Mouse (Mus musculus) embryonic facial prominence, embryonic 15.5 days (tissue): Measurements from ENCODE around the gene Zcchc2. TPM values are rescaled to one million over a fixed set of nuclear protein-coding genes. Genes with fewer than 3 reads are reported as not detected.

ENCODE experiments used
- ATAC-seq: fragments of 200-750 bp; cut with Nextera tagmentation; 2 replicates; pipeline ENCODE4 v1.8.0; 2017; ENCODE audit warnings: low read depth, moderate TSS enrichment; ENCODE audit not compliant: insufficient number of reproducible peaks, low FRiP score, low TSS enrichment
- H3K27ac ChIP-seq: fragments of 300-500 bp; sonication (generic); replicated peaks from 2 replicates; pipeline ENCODE4 v1.5.1; 2015; ENCODE audit warnings: mild to moderate bottlenecking, inconsistent platforms
- H3K27me3 ChIP-seq: fragments of 300-500 bp; sonication (generic); 2 replicates; pipeline ENCODE4 v1.6.1; 2015; ENCODE audit warnings: inconsistent platforms
- H3K36me3 ChIP-seq: fragments of 300-500 bp; sonication (generic); 2 replicates; pipeline ENCODE4 v1.6.1; 2015; ENCODE audit warnings: mild to moderate bottlenecking, inconsistent platforms
- H3K4me1 ChIP-seq: fragments of 300-500 bp; sonication (generic); 2 replicates; pipeline ENCODE4 v1.6.1; 2015; ENCODE audit warnings: inconsistent platforms
- H3K4me2 ChIP-seq: fragments of 300-500 bp; sonication (generic); replicated peaks from 2 replicates; pipeline ENCODE4 v1.6.1; 2015; ENCODE audit warnings: mild to moderate bottlenecking, inconsistent platforms
- H3K4me3 ChIP-seq: fragments of 300-500 bp; sonication (generic); replicated peaks from 2 replicates; pipeline ENCODE4 v1.5.1; 2015; ENCODE audit warnings: mild to moderate bottlenecking, inconsistent platforms
- H3K9ac ChIP-seq: fragments of 300-500 bp; sonication (generic); 2 replicates; pipeline ENCODE4 v1.6.1; 2015; ENCODE audit warnings: inconsistent platforms
- H3K9me3 ChIP-seq: fragments of 300-500 bp; sonication (generic); replicated peaks from 2 replicates; pipeline ENCODE4 v1.6.1; 2016; ENCODE audit warnings: inconsistent platforms
- WGBS: fragments of 180-500 bp; shearing (Covaris S2); methylation state at CpG from one replicate; pipeline ENCODE4 v1.1.7; 2015; 5-methylcytosine and 5-hydroxymethylcytosine counted together
- polyA plus RNA-seq: library from polyadenylated mRNA; unstranded; fragments of >200 nt; fragmentation: Nextera tagmentation; extraction: Ambion mirVana; gene quantifications from 2 replicates; pipeline ENCODE4 v1.2.1, GENCODE M21; 2015

The Zcchc2 gene
- polyA plus RNA-seq, 1 experiment from 2014 or later = 2.6 TPM

DNA sequence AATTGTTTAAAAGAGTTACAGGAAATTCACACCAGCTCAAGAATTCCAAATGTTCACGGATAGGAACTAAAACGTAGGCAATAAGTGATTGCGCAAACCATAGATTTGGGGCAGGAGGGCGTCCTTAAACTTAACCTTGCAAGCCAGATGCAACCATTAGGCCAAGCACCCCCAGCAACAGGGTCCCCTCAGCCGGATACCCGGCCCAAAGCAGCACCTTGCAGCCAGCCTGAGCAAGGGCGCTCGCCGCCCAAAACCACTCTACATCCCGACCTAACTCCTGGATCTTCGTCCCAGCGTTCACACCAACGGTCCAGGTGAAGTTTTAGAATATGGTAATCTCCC lies 594 bp upstream of the Zcchc2 start:
- WGBS = 2% methylated on average over 13 of the region's 13 CpGs
- Histone ChIP-seq H3K4me1 (peaks cover 31% of the 10 kb centered on the region), H3K27ac (peak overlapping the region; percentile 72; the same call in 1 of the 2 replicates), H3K27me3 (no peaks in the 10 kb centered on the region), H3K36me3 (no peaks in the 10 kb centered on the region), H3K9me3 (no peaks in the 10 kb centered on the region), H3K4me2 (peak overlapping the region; percentile 73), H3K4me3 (peak overlapping the region; percentile 79), H3K9ac (peak overlapping the region; percentile 68)
- no peak for ATAC-seq

DNA sequence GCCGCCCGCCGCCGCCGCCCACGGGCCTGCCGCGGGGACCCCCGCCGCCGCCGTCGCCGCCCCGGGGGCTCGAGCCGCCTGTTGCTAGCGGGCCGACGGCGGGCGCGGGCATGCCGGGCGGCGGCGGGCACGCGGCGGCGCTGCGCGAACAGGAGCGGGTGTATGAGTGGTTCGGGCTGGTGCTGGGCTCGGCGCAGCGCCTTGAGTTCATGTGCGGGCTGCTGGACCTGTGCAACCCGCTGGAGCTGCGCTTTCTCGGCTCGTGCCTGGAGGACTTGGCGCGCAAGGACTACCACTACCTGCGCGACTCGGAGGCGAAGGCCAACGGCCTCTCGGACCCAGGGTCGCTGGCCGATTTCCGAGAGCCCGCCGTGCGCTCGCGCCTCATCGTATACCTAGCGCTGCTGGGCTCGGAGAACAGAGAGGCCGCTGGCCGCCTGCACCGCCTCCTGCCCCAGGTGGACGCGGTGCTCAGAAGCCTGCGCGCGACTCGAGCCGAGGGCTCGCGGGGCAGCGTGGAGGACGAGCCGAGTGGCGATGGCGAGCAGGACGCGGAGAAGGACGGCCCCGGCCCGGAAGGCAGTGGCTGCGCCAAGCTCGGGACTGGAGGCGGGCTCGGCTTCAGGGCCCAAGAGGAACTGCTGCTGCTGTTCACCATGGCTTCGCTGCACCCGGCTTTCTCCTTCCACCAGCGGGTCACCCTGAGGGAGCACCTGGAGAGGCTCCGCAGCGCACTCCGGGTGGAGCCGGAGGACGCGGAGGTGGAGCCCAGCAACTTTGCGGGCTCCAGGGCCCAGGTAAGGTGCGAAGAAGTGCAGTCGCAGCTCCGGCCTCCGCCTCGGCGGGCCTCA lies 930 bp downstream of the Zcchc2 start:
- no peak for ATAC-seq
- peak overlapping the region; percentile 67 for H3K9ac ChIP-seq

DNA sequence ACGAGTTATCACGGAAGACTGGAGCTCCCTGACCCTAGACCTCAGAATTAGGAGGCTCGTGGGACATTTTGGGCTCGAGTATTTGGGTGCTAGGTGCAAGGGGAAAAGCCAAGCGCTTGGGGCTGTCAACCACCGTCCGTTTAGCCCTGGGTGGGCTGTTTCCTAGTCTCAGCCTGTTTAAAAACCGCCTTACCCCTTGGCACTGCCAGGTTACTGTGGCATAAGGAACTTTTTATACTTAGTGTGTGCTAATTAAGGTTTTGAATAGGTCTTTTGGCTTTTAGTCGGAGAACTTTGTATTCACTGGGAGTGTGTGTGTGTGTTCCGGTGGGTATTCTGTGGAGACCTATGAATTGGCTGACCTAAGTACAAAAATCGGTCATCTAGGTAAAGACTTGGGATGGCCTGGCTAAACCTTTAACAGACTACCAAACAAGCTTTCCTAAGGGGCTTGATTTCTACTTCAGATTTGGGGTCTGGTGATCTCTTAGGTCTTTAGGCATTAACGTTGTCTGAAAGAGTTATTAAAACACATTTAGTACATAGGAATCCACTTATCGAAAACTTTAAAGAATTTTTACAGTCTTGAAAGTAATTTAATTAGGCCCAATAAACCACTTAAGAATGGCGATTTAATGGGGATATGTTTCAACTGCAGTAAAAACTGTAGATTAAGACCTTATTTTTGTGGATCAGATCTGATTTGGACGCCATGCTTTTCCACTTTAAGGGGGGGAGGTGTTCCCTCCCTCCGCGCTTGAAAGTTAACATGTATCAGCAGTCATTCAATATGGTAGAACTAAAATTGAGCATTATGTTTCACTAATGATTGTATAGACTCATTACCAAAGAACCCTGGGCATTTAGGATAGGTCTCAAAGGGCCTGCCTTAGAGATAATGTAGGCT lies 2.0 kb downstream of the Zcchc2 start:
- H3K9ac ChIP-seq = peak overlapping the region; percentile 67; the same call in 1 of the 2 replicates
- H3K4me2 ChIP-seq = peak overlapping the region; percentile 96
- H3K4me1 ChIP-seq = peaks cover 31% of the 10 kb centered on the region
- peak overlapping the region; percentile 79 for H3K4me3 ChIP-seq
- ATAC-seq = no peak
- H3K36me3 ChIP-seq = no peaks in the 10 kb centered on the region
- WGBS = 28% methylated on average over 17 of the region's 17 CpGs
- H3K9me3 ChIP-seq = no peaks in the 10 kb centered on the region
- H3K27ac ChIP-seq = no peak overlapping the region
- H3K27me3 ChIP-seq = no peaks in the 10 kb centered on the region

More for the DNA sequence above, 930 bp downstream of the Zcchc2 start:
- Histone ChIP-seq H3K4me2 (peak overlapping the region; percentile 96), H3K4me1 (peaks cover 31% of the 10 kb centered on the region), H3K27me3 (no peaks in the 10 kb centered on the region), H3K36me3 (no peaks in the 10 kb centered on the region), H3K9me3 (no peaks in the 10 kb centered on the region), H3K4me3 (peak overlapping the region; percentile 79), H3K27ac (peak overlapping the region; percentile 97)
- under 1% methylated on average over 104 of the region's 104 CpGs for WGBS

DNA sequence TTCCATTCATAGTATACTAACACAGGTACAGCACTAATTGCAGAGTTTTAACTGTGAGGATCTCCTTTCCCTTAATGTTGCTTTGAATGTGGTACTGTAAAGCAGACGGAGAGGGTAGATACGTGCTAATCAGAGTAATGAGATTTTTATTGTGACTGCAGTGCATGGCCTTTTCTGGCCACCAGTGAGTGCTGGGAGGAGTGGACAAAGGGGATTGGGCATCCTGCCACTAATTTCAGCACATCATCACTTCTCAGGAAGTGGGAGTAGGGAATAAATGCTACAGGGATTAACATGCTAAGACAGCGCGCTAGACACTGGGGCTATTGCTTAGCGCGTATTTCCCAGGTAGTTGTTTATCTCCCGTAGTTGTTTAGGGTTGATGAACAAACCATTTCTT lies 3.0 kb downstream of the Zcchc2 start:
- no peak overlapping the region for H3K27ac ChIP-seq
- H3K27me3 ChIP-seq = no peaks in the 10 kb centered on the region
- no peak for ATAC-seq
- H3K36me3 ChIP-seq = no peaks in the 10 kb centered on the region
- no peaks in the 10 kb centered on the region for H3K9me3 ChIP-seq
- H3K4me1 ChIP-seq = peaks cover 26% of the 10 kb centered on the region
- peak overlapping the region; percentile 77 for H3K9ac ChIP-seq
- WGBS = 14% methylated on average over 7 of the region's 7 CpGs
- peak overlapping the region; percentile 79 for H3K4me3 ChIP-seq
- H3K4me2 ChIP-seq = peak overlapping the region; percentile 96

DNA sequence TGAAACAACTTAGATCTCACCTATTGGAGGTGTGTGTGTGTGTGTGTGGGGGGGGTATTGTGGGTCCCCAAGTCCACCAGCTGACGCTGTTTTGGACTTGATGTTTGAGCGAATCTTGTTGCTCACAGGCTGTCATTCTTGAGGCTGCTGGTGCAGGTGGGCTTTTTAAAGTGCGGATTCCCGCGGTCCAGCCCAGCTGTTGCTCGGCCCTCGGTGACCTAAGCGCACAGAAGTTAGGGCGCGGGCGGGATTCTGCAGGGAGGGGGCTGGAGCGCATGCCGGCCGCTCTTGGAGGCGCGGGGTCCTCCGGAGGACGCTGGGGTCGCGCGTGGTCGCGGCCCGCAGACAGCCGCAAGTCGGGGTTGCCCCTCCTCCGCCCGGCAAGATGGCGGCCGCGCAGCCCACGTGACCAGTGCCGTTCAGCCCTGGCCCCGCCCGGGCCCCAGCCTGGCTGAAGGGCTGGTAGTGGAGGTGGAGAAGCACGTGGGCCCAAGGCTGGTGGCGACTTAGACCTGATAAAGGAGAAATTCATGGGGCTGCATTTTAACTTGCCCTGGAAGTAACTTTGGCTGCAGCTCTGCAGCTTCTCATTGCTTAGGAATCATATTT lies 3.5 kb downstream of the Zcchc2 start:
- ATAC-seq = peak; percentile 31; the same call in 1 of the 2 replicates
- Histone ChIP-seq H3K4me1 (peaks cover 24% of the 10 kb centered on the region), H3K27me3 (no peaks in the 10 kb centered on the region), H3K27ac (peak overlapping the region; percentile 68), H3K9me3 (no peaks in the 10 kb centered on the region), H3K9ac (peak overlapping the region; percentile 77), H3K36me3 (no peaks in the 10 kb centered on the region), H3K4me3 (peak overlapping the region; percentile 79), H3K4me2 (peak overlapping the region; percentile 96)
- WGBS = under 1% methylated on average over 37 of the region's 37 CpGs

DNA sequence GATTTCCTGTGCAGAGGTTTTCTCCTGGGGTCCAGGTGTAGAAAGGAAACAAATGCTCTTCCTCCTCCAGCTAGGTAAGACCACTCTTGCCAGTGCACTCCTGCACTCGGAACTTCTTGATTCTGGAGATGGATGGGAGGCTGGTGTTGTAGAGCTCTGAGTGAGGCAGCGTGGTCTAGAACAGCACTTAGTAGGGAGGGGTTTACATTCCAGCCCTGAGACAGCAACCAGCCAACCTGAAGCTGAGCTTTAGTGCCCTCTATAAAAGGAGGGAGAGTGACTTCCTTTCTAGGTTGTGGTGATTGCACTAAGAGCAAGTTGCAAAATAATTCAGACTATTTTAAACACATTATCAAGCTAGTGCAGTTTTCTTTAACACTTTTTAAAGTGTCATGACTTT lies 5.8 kb downstream of the Zcchc2 start:
- no peak overlapping the region for H3K9ac ChIP-seq
- 74% methylated on average over 2 of the region's 2 CpGs for WGBS
- no peaks in the 10 kb centered on the region for H3K36me3 ChIP-seq
- ATAC-seq = no peak
- H3K27ac ChIP-seq = no peak overlapping the region
- H3K4me1 ChIP-seq = peaks cover 24% of the 10 kb centered on the region
- H3K4me3 ChIP-seq = no peak overlapping the region
- H3K27me3 ChIP-seq = no peaks in the 10 kb centered on the region
- H3K4me2 ChIP-seq = no peak overlapping the region
- no peaks in the 10 kb centered on the region for H3K9me3 ChIP-seq

DNA sequence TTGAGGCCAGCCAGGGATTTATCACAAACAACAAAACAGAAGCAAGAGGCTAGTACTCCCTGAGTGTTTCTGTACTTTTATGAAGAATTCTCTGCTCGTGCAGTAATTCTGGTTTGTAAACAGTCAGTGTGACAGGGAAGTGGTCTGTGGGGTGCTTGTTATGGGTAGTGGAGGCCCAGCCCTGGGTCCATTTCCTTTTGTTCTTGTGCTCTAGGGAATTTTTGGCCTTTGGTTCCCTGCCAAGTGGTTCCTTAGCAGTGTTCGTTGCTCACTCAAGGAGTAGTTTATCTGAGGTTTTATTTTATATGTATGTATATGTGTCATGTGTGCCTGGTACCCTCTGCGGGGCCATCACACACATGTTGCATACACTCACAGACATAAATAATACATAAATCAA lies 7.1 kb downstream of the Zcchc2 start:
- H3K9me3 ChIP-seq = no peaks in the 10 kb centered on the region
- no peaks in the 10 kb centered on the region for H3K27me3 ChIP-seq
- ATAC-seq = no peak
- H3K36me3 ChIP-seq = no peaks in the 10 kb centered on the region
- no peak overlapping the region for H3K4me3 ChIP-seq
- no peak overlapping the region for H3K4me2 ChIP-seq
- H3K9ac ChIP-seq = no peak overlapping the region
- 49% methylated on average over 3 of the region's 3 CpGs for WGBS
- H3K27ac ChIP-seq = no peak overlapping the region
- peaks cover 17% of the 10 kb centered on the region for H3K4me1 ChIP-seq

DNA sequence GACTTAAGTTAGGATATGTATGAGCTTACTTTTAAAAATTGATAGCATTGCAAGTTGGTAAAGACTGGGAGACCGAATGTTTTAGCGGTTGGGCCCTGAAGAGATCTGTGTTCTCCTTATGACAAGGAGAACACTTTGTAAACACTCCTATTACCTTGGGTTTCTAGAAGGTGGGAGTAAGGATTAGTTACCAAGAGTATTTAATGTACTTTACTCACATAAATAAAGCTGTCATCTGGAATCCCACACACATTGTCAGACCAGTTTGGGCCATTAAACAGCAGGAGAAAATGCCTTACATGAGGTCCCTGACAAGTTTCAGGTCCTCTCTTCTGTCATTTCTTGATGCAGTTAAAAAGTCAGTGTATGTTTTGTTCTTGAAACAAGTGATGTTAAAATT lies 9.6 kb downstream of the Zcchc2 start:
- no peaks in the 10 kb centered on the region for H3K27me3 ChIP-seq
- 94% methylated on average over 2 of the region's 2 CpGs for WGBS
- no peaks in the 10 kb centered on the region for H3K4me1 ChIP-seq
- no peaks in the 10 kb centered on the region for H3K9me3 ChIP-seq
- no peak overlapping the region for H3K4me2 ChIP-seq
- peaks cover 9% of the 10 kb centered on the region; the same call in 1 of the 2 replicates for H3K36me3 ChIP-seq
- H3K4me3 ChIP-seq = no peak overlapping the region
- no peak overlapping the region for H3K27ac ChIP-seq
- H3K9ac ChIP-seq = no peak overlapping the region
- ATAC-seq = no peak

DNA sequence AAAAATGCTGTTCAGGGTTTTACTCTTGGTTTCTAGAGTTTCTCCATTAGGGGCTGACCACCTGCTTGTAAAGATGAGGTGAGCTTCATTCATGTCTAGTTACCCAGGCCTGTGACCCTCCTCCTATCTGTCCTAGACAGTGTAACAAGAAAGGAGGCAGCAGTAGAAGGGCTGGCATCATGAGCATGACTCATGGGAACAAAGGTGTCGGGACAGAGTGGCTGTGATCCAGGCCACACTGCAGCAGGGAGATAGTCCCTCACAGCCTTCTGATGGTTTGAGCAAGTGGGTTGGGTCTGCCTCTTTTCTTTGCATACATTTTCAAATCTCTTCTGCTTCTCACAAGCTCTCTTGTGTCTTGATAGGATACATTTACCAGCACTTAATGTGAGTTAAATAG lies 17.4 kb downstream of the Zcchc2 start:
- Histone ChIP-seq H3K9me3 (no peaks in the 10 kb centered on the region), H3K27ac (no peak overlapping the region), H3K4me3 (no peak overlapping the region), H3K36me3 (peaks cover 50% of the 10 kb centered on the region), H3K27me3 (no peaks in the 10 kb centered on the region), H3K9ac (no peak overlapping the region), H3K4me1 (no peaks in the 10 kb centered on the region), H3K4me2 (no peak overlapping the region)
- ATAC-seq = no peak
- WGBS = 84% methylated on average over 1 of the region's 1 CpGs

DNA sequence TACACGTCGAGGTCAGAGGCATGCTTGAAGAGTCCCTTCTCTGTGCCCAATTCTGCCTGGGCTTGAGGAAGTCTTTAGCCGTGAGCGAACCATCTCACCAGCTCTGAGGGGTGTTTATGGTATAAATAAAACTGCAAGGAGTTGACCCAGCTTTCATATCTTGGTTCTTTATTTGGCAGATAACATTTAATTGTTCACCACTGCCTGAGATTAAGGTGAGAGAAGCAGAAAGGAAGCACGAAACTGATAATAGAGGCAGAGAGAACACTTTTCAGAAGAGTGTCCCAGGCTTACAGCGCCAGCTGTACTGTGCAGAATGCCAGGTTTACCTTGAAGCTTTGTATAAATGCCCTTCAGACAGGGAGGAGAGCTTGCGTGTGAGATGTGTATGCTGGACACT lies 20.9 kb downstream of the Zcchc2 start:
- Histone ChIP-seq H3K9ac (no peak overlapping the region), H3K27ac (no peak overlapping the region), H3K4me3 (no peak overlapping the region), H3K4me2 (no peak overlapping the region), H3K36me3 (peaks cover 36% of the 10 kb centered on the region), H3K9me3 (no peaks in the 10 kb centered on the region), H3K27me3 (no peaks in the 10 kb centered on the region), H3K4me1 (no peaks in the 10 kb centered on the region)
- no peak for ATAC-seq
- WGBS = 86% methylated on average over 7 of the region's 7 CpGs

DNA sequence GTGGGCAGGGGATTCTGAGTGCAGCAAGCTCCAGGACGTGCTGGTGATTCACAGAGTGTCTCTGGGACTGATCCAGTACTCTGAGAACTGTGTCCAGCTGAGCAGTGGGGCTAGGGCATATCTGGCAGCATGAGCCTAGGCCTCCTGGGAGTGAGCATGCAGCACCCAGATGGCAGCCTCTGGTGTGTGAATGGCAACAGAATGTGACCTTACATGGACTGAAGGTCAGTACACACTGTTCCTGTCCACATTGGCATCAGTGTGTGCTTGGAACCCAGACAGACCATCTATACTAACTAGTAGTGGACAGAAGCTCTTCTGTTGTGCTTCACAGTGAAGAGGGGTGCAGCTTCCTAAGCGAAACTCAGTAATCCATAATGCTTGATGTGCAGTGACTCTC lies 23.6 kb downstream of the Zcchc2 start:
- Histone ChIP-seq H3K36me3 (peaks cover 33% of the 10 kb centered on the region), H3K27ac (no peak overlapping the region), H3K4me2 (no peak overlapping the region), H3K9me3 (no peaks in the 10 kb centered on the region), H3K4me1 (no peaks in the 10 kb centered on the region), H3K4me3 (no peak overlapping the region), H3K27me3 (no peaks in the 10 kb centered on the region), H3K9ac (no peak overlapping the region)
- no peak for ATAC-seq
- 93% methylated on average over 2 of the region's 2 CpGs for WGBS
